In genomic region chr6:30738464-30739006, GRCm38 (mm10) we compare ENCODE assay signal across 8 mouse cellular contexts. TPM values are rescaled to one million over a fixed set of nuclear protein-coding genes. Genes with fewer than 3 reads are reported as not detected.
DNase-seq lines count a peak whose midpoint lies in the region; ATAC-seq and TF ChIP-seq lines count a peak whose summit lies in the region.

No protein-coding gene starts in this region.

- H3K36me3 ChIP-seq in testis, adult 2 months (ENCODE audit: control insufficient read depth, insufficient read depth, low read length) = no peaks in the 10 kb centered on the region
- peaks cover 17% of the 10 kb centered on the region for H3K36me3 ChIP-seq in forebrain, embryonic 12.5 days (replicated peaks)
- peaks cover 17% of the 10 kb centered on the region for H3K36me3 ChIP-seq in limb, embryonic 15.5 days
- peaks cover 8% of the 10 kb centered on the region; the same call in 1 of the 2 replicates for H3K36me3 ChIP-seq in stomach, postnatal 0 days (ENCODE audit: control insufficient read depth, insufficient read depth, low read length)

- H3K27ac ChIP-seq in testis, adult 2 months (ENCODE audit: control insufficient read depth, insufficient read depth, low read depth, low read length) = no peak overlapping the region
- H3K27ac ChIP-seq in forebrain, embryonic 12.5 days = peak overlapping the region; percentile 94
- H3K27ac ChIP-seq in limb, embryonic 15.5 days = peak overlapping the region; percentile 87
- peak overlapping the region; percentile 67; the same call in 1 of the 2 replicates for H3K27ac ChIP-seq in stomach, postnatal 0 days (replicated peaks)

- peak overlapping the region; percentile 75 for H3K9ac ChIP-seq in forebrain, embryonic 12.5 days
- H3K9ac ChIP-seq in limb, embryonic 15.5 days = peak overlapping the region; percentile 62
- H3K9ac ChIP-seq in stomach, postnatal 0 days (ENCODE audit: low read length) = peak overlapping the region; percentile 58

- peaks cover 47% of the 10 kb centered on the region for H3K9me3 ChIP-seq in forebrain, embryonic 12.5 days
- peaks cover 12% of the 10 kb centered on the region for H3K9me3 ChIP-seq in limb, embryonic 15.5 days
- peaks cover 11% of the 10 kb centered on the region; the same call in 1 of the 2 replicates for H3K9me3 ChIP-seq in stomach, postnatal 0 days (ENCODE audit: control insufficient read depth, low read length)

- no peak for TF ChIP-seq EP300 in stomach, postnatal 0 days (optimal IDR thresholded peaks at IDR 0.05)

- ATAC-seq in forebrain, embryonic 12.5 days (ENCODE audit: low FRiP score) = no peak
- ATAC-seq in limb, embryonic 15.5 days (ENCODE audit: insufficient number of reproducible peaks, low FRiP score, low TSS enrichment, low read depth) = no peak
- ATAC-seq in stomach, postnatal 0 days (ENCODE audit: low FRiP score, low TSS enrichment) = no peak

- H3K4me3 ChIP-seq in testis, adult 2 months (ENCODE audit: control insufficient read depth, low read depth, low read length) = peak overlapping the region; percentile 70
- H3K4me3 ChIP-seq in forebrain, embryonic 12.5 days (replicated peaks) = peak overlapping the region; percentile 64
- H3K4me3 ChIP-seq in limb, embryonic 15.5 days = peak overlapping the region; percentile 56
- peak overlapping the region; percentile 52 for H3K4me3 ChIP-seq in stomach, postnatal 0 days (ENCODE audit: low read depth, low read length)

- H3K27me3 ChIP-seq in testis, adult 2 months (ENCODE audit: control insufficient read depth, insufficient read depth, low read length) = peaks cover 3% of the 10 kb centered on the region; the same call in 1 of the 2 replicates
- H3K27me3 ChIP-seq in forebrain, embryonic 12.5 days = no peaks in the 10 kb centered on the region
- H3K27me3 ChIP-seq in limb, embryonic 15.5 days = no peaks in the 10 kb centered on the region
- H3K27me3 ChIP-seq in stomach, postnatal 0 days (ENCODE audit: control insufficient read depth, insufficient read depth, low read length) = no peaks in the 10 kb centered on the region

- no peak for TF ChIP-seq CTCF in testis, adult 2 months (IDR thresholded peaks at IDR 0.05; ENCODE audit: control insufficient read depth, insufficient read depth, insufficient replicate concordance, low read depth, low read length)
- TF ChIP-seq CTCF in stomach, postnatal 0 days (IDR thresholded peaks at IDR 0.05; ENCODE audit: low read depth) = no peak

- DNase-seq in testis, postnatal 10 days (ENCODE audit: low spot score) = no peak
- DNase-seq in stomach, postnatal 0 days (ENCODE audit: low spot score) = no peak
- no peak for DNase-seq in embryo, embryonic 10.5 days (ENCODE audit: low spot score)
- DNase-seq in adrenal gland, postnatal 14 days = no peak
- DNase-seq in urinary bladder, postnatal 36 days (ENCODE audit: low spot score in 2 of 2) = no peak

- H3K4me1 ChIP-seq in testis, adult 2 months (ENCODE audit: control insufficient read depth, insufficient read depth, low read length) = peaks cover 14% of the 10 kb centered on the region
- peaks cover 23% of the 10 kb centered on the region for H3K4me1 ChIP-seq in forebrain, embryonic 12.5 days
- H3K4me1 ChIP-seq in limb, embryonic 15.5 days = peaks cover 13% of the 10 kb centered on the region; the same call in 1 of the 2 replicates
- H3K4me1 ChIP-seq in stomach, postnatal 0 days (replicated peaks; ENCODE audit: control insufficient read depth, insufficient read depth) = no peaks in the 10 kb centered on the region

- peak overlapping the region; percentile 55 for H3K4me2 ChIP-seq in forebrain, embryonic 12.5 days
- H3K4me2 ChIP-seq in limb, embryonic 15.5 days = peak overlapping the region; percentile 52
- peak overlapping the region; percentile 53 for H3K4me2 ChIP-seq in stomach, postnatal 0 days (replicated peaks; ENCODE audit: low read depth)

- no peak for TF ChIP-seq POLR2A in testis, adult 2 months (IDR thresholded peaks at IDR 0.05; ENCODE audit: control insufficient read depth, low read depth, low read length)

- 57% methylated on average over 20 of the region's 20 CpGs for WGBS in forebrain, embryonic 12.5 days
- WGBS in limb, embryonic 15.5 days = 44% methylated on average over 20 of the region's 20 CpGs
- 46% methylated on average over 20 of the region's 20 CpGs for WGBS in stomach, postnatal 0 days

RNA-seq across cellular contexts. Expression of gene Mest, which starts 15.2 kb away (rescaled TPM):
- 7.8 and 8.0 TPM in 2 replicates for polyA plus RNA-seq in testis, adult 2 months (2012; rRNA removed)
- 802 and 947 TPM in 2 replicates for polyA plus RNA-seq in forebrain, embryonic 12.5 days (2016; fragmentation: Nextera tagmentation; extraction: Ambion mirVana)
- polyA plus RNA-seq in limb, embryonic 15.5 days (2015; fragmentation: Nextera tagmentation; extraction: Ambion mirVana) = 1,721 and 1,971 TPM in 2 replicates
- polyA plus RNA-seq in stomach, postnatal 0 days (2015; fragmentation: Nextera tagmentation; extraction: Ambion mirVana) = 156 and 168 TPM in 2 replicates
- 73.3 and 85.6 TPM in 2 replicates for total RNA-seq in adrenal gland, postnatal 14 days (2021)

RNA-seq across cellular contexts. Expression of gene Cep41, which starts 45.0 kb away (rescaled TPM):
- 34.5 and 35.4 TPM in 2 replicates for polyA plus RNA-seq in testis, adult 2 months (2012; rRNA removed)
- polyA plus RNA-seq in forebrain, embryonic 12.5 days (2016; fragmentation: Nextera tagmentation; extraction: Ambion mirVana) = 23.3 and 25.1 TPM in 2 replicates
- polyA plus RNA-seq in limb, embryonic 15.5 days (2015; fragmentation: Nextera tagmentation; extraction: Ambion mirVana) = 28.6 and 46.4 TPM in 2 replicates
- polyA plus RNA-seq in stomach, postnatal 0 days (2015; fragmentation: Nextera tagmentation; extraction: Ambion mirVana) = 4.0 and 4.7 TPM in 2 replicates
- total RNA-seq in adrenal gland, postnatal 14 days (2021) = 6.8 and 8.2 TPM in 2 replicates

Comparison
In these comparisons a context has a peak if more than half of its experiments do, and no peak if none do; other contexts are left out.
1. RNA of gene Mest, which starts 15.2 kb away (polyA plus RNA-seq): 1,721 to 1,971 TPM in limb, embryonic 15.5 days, 802 to 947 TPM in forebrain, embryonic 12.5 days and 156 to 168 TPM in stomach, postnatal 0 days; 7.8 to 8.0 TPM in testis, adult 2 months; every median in the first group is over 10 times any median in the second.
2. Peak in every context shown above with its lines, with median percentiles within 50 percentile points of each other: H3K4me3 ChIP-seq, H3K4me2 ChIP-seq and H3K9ac ChIP-seq.